Mouse (Mus musculus): ENCODE results near the gene Psmg4. TPM values are rescaled to one million over a fixed set of nuclear protein-coding genes. Genes with fewer than 3 reads are reported as not detected.

Gene Psmg4
- polyA plus RNA-seq, 1 experiment from 2014 or later, result 62.9 TPM

DNA sequence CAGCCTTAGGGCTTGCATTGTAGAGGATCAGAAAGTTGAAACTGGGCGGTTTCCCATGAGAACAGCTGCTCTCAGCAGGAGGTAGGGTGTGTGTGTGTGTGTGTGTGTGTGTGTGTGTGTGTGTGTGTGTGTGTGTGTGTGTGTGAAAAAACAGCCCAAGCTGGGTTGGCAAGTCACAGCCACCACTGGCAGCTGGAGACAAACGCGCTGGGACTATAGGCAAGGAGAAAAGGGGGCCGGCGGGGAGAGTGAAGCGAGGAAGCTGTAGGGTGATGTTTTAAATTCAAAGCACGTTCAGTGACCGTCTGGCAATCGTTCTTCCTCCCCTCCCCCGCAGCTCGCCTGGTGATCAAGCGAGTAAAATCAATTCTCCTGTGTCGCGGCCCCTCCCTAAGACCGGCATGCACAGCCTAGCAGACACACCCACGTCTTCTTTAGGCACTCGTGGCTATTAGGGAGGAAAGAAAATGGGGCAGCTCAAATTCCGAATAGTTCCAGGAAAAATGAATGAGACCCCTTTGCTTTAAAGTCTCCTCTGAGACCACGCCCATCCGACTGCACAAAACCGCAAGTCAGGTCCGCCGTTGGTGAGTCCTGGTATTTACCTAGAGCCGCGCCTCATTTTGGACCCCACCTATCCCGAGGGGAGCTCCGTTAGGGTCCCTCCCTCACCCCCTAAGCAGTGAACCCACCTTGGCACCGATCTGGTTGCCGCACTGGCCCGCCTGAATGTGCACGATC, 33.1 kb upstream of the Psmg4 start:
- H3K4me3 ChIP-seq (replicated peaks; ENCODE audit: low read length), result peak overlapping the region; percentile 72
- H3K27me3 ChIP-seq (ENCODE audit: control insufficient read depth, insufficient read depth, low read length), result no peaks in the 10 kb centered on the region; the same call in 1 of the 2 replicates
- no peaks in the 10 kb centered on the region for H3K36me3 ChIP-seq (ENCODE audit: control insufficient read depth, insufficient read depth, low read length)
- peaks cover 27% of the 10 kb centered on the region for H3K4me1 ChIP-seq (ENCODE audit: control insufficient read depth, insufficient read depth, low read length)
- peak overlapping the region; percentile 72 for H3K27ac ChIP-seq (ENCODE audit: low read length)
- peak; percentile 32; the same call in 1 of the 2 replicates for ATAC-seq (ENCODE audit: insufficient read depth, low FRiP score)
- under 1% methylated on average over 31 of the region's 31 CpGs for WGBS
- H3K4me2 ChIP-seq (ENCODE audit: low read depth, low read length), result peak overlapping the region; percentile 91
- H3K9ac ChIP-seq (ENCODE audit: low read length), result peak overlapping the region; percentile 72
- H3K9me3 ChIP-seq (replicated peaks; ENCODE audit: control insufficient read depth, low read length), result no peaks in the 10 kb centered on the region

GRCm38 (mm10) chr13:34130226-34130731, 32.5 kb upstream of the Psmg4 start, which contains the start of gene Tubb2b:
Gene Tubb2b, minus strand, starts transcription at chr13:34130466.
- Histone ChIP-seq H3K36me3 (ENCODE audit: control insufficient read depth, insufficient read depth, low read length) (no peaks in the 10 kb centered on the region), H3K4me3 (replicated peaks; ENCODE audit: low read length) (peak within 1 kb of the TSS; percentile 72), H3K27me3 (ENCODE audit: control insufficient read depth, insufficient read depth, low read length) (no peaks in the 10 kb centered on the region; the same call in 1 of the 2 replicates), H3K27ac (ENCODE audit: low read length) (peak within 1 kb of the TSS; percentile 72), H3K4me1 (ENCODE audit: control insufficient read depth, insufficient read depth, low read length) (peaks cover 27% of the 10 kb centered on the region), H3K9me3 (replicated peaks; ENCODE audit: control insufficient read depth, low read length) (no peaks in the 10 kb centered on the region), H3K9ac (ENCODE audit: low read length) (peak within 1 kb of the TSS; percentile 72), H3K4me2 (ENCODE audit: low read depth, low read length) (peak within 1 kb of the TSS; percentile 91)
- ATAC-seq (ENCODE audit: insufficient read depth, low FRiP score), result peak; percentile 91
- WGBS, result 0% methylated on average over 26 of the region's 26 CpGs

- peaks cover 27% of the 10 kb centered on the region for H3K4me1 ChIP-seq (ENCODE audit: control insufficient read depth, insufficient read depth, low read length)
- H3K9me3 ChIP-seq (replicated peaks; ENCODE audit: control insufficient read depth, low read length), result no peaks in the 10 kb centered on the region
- peak overlapping the region; percentile 72 for H3K9ac ChIP-seq (ENCODE audit: low read length)
- no peaks in the 10 kb centered on the region for H3K36me3 ChIP-seq (ENCODE audit: control insufficient read depth, insufficient read depth, low read length)
- H3K27me3 ChIP-seq (ENCODE audit: control insufficient read depth, insufficient read depth, low read length), result no peaks in the 10 kb centered on the region; the same call in 1 of the 2 replicates
- peak overlapping the region; percentile 72 for H3K4me3 ChIP-seq (replicated peaks; ENCODE audit: low read length)
- peak; percentile 42; the same call in 1 of the 2 replicates for ATAC-seq (ENCODE audit: insufficient read depth, low FRiP score)
- peak overlapping the region; percentile 91 for H3K4me2 ChIP-seq (ENCODE audit: low read depth, low read length)
- WGBS, result under 1% methylated on average over 24 of the region's 24 CpGs
- peak overlapping the region; percentile 64 for H3K27ac ChIP-seq (ENCODE audit: low read length)
These were observed 31.6 kb upstream of the Psmg4 start for GRCm38 (mm10) chr13:34131011-34131707.

DNA sequence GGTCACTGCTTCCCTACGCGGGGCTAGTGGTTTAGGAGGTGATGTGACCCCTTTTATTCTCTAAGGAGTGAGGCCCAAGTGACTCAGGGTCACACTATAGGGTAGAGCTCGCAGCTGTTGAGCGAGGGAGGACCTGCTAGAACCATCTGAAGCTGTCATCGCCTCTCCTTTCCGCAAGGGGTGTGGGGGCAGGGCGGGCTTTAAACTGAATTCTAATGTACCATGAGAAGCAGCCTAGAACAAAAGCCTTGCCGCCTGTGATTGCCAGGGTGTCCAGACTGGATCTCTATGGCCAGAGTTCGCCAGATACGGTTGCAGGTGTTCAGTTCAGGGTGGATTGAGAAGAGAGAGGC, 31.1 kb upstream of the Psmg4 start:
- peaks cover 27% of the 10 kb centered on the region for H3K4me1 ChIP-seq (ENCODE audit: control insufficient read depth, insufficient read depth, low read length)
- H3K27me3 ChIP-seq (ENCODE audit: control insufficient read depth, insufficient read depth, low read length), result no peaks in the 10 kb centered on the region; the same call in 1 of the 2 replicates
- ATAC-seq (ENCODE audit: insufficient read depth, low FRiP score), result no peak
- H3K4me2 ChIP-seq (ENCODE audit: low read depth, low read length), result peak overlapping the region; percentile 91
- H3K36me3 ChIP-seq (ENCODE audit: control insufficient read depth, insufficient read depth, low read length), result no peaks in the 10 kb centered on the region
- peak overlapping the region; percentile 64 for H3K27ac ChIP-seq (ENCODE audit: low read length)
- H3K9ac ChIP-seq (ENCODE audit: low read length), result peak overlapping the region; percentile 72
- no peaks in the 10 kb centered on the region for H3K9me3 ChIP-seq (replicated peaks; ENCODE audit: control insufficient read depth, low read length)
- H3K4me3 ChIP-seq (replicated peaks; ENCODE audit: low read length), result peak overlapping the region; percentile 72
- WGBS, result 10% methylated on average over 10 of the region's 10 CpGs

DNA sequence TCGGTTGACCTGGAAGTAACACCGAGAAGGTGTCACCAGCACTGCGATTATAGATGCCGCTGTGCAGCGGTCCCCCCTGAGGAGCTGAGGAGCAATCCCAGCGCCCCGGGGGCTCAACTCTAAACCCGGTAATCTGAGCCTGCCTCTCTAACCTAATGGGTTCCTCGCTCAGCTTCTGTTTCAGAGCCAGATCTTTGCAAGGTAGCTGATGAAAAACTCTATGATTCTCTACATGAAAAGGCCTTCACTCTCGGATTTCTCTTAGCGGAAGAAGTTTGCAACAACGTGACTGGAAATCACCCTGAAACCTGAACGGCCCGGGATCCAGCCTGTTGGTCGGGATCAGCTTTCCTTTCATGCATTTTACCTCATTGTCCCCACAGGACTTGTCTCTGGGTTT, 30.5 kb upstream of the Psmg4 start:
- Histone ChIP-seq H3K4me2 (ENCODE audit: low read depth, low read length) (peak overlapping the region; percentile 91), H3K36me3 (ENCODE audit: control insufficient read depth, insufficient read depth, low read length) (no peaks in the 10 kb centered on the region), H3K9me3 (replicated peaks; ENCODE audit: control insufficient read depth, low read length) (no peaks in the 10 kb centered on the region), H3K4me1 (ENCODE audit: control insufficient read depth, insufficient read depth, low read length) (peaks cover 27% of the 10 kb centered on the region), H3K27ac (ENCODE audit: low read length) (peak overlapping the region; percentile 64; the same call in 1 of the 2 replicates), H3K4me3 (replicated peaks; ENCODE audit: low read length) (peak overlapping the region; percentile 13; the same call in 1 of the 2 replicates), H3K9ac (ENCODE audit: low read length) (no peak overlapping the region), H3K27me3 (ENCODE audit: control insufficient read depth, insufficient read depth, low read length) (no peaks in the 10 kb centered on the region; the same call in 1 of the 2 replicates)
- WGBS, result 14% methylated on average over 15 of the region's 15 CpGs
- no peak for ATAC-seq (ENCODE audit: insufficient read depth, low FRiP score)

- Histone ChIP-seq H3K4me2 (ENCODE audit: low read depth, low read length) (peak overlapping the region; percentile 91; the same call in 1 of the 2 replicates), H3K4me1 (ENCODE audit: control insufficient read depth, insufficient read depth, low read length) (peaks cover 27% of the 10 kb centered on the region), H3K27me3 (ENCODE audit: control insufficient read depth, insufficient read depth, low read length) (no peaks in the 10 kb centered on the region; the same call in 1 of the 2 replicates), H3K9me3 (replicated peaks; ENCODE audit: control insufficient read depth, low read length) (no peaks in the 10 kb centered on the region), H3K4me3 (replicated peaks; ENCODE audit: low read length) (no peak overlapping the region), H3K36me3 (ENCODE audit: control insufficient read depth, insufficient read depth, low read length) (no peaks in the 10 kb centered on the region), H3K27ac (ENCODE audit: low read length) (no peak overlapping the region), H3K9ac (ENCODE audit: low read length) (no peak overlapping the region)
- no peak for ATAC-seq (ENCODE audit: insufficient read depth, low FRiP score)
- WGBS, result 42% methylated on average over 6 of the region's 6 CpGs
These were observed 29.9 kb upstream of the Psmg4 start for GRCm38 (mm10) chr13:34132875-34133274.

DNA sequence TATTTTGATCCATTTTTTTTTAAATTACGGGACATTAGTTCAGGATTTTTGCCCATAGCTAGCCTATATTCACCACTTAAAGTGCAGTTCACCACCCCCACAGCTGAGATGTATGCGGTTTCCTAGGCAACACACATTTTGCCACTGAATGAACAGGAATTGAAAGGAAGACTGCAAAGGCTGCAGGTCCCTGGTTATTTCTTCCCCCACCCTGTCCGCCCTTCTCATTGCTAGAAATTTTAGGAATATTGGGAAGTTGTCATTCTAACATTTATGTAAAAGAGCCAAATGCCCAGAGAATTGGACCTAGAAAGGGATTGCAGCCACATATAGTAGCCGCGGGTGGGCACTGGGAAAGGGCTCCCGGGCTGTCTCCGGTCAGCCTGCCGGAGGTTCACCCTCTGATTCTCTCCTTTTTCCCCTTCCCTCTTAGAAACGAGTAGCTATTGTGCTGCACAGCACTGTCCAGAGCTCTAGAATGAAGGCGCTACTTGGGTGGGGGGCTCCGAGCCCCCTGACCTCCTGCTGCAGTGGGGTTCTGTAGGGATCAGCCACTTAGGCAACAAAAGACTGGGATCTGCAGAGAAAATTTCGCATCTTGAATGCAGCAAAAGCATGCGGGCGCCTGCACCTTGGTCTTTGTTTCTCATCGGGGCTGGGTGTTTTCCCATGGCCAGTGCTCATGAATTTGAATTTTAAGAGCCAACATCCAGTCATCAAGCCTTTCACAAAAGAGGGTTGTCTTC, 29.3 kb upstream of the Psmg4 start:
- Histone ChIP-seq H3K36me3 (ENCODE audit: control insufficient read depth, insufficient read depth, low read length) (no peaks in the 10 kb centered on the region), H3K9me3 (replicated peaks; ENCODE audit: control insufficient read depth, low read length) (no peaks in the 10 kb centered on the region), H3K27ac (ENCODE audit: low read length) (no peak overlapping the region), H3K4me2 (ENCODE audit: low read depth, low read length) (no peak overlapping the region), H3K4me3 (replicated peaks; ENCODE audit: low read length) (no peak overlapping the region), H3K27me3 (ENCODE audit: control insufficient read depth, insufficient read depth, low read length) (no peaks in the 10 kb centered on the region; the same call in 1 of the 2 replicates), H3K4me1 (ENCODE audit: control insufficient read depth, insufficient read depth, low read length) (peaks cover 27% of the 10 kb centered on the region), H3K9ac (ENCODE audit: low read length) (no peak overlapping the region)
- ATAC-seq (ENCODE audit: insufficient read depth, low FRiP score), result no peak
- 22% methylated on average over 15 of the region's 15 CpGs for WGBS

DNA sequence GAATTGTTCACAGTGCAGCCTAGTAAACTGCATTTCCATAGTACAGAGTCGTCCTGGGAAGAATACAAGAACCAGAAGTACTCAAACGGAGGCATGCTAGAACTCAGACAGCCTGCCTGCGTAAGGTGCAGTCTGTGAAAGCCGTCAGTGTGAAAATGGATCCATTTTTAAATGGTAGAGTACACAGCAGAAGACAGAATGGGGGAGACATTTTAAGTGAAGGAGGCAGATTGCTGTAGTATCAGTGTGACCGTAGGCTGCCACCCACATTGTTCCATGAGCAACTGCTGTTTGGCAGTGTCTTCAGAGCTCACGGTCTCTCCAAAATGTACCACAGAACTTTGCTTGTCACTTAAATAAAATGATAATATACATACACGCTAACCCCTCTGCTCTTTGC, 28.5 kb upstream of the Psmg4 start:
- Histone ChIP-seq H3K36me3 (ENCODE audit: control insufficient read depth, insufficient read depth, low read length) (no peaks in the 10 kb centered on the region), H3K4me2 (ENCODE audit: low read depth, low read length) (no peak overlapping the region), H3K27me3 (ENCODE audit: control insufficient read depth, insufficient read depth, low read length) (no peaks in the 10 kb centered on the region; the same call in 1 of the 2 replicates), H3K9ac (ENCODE audit: low read length) (no peak overlapping the region), H3K4me1 (ENCODE audit: control insufficient read depth, insufficient read depth, low read length) (peaks cover 21% of the 10 kb centered on the region), H3K4me3 (replicated peaks; ENCODE audit: low read length) (no peak overlapping the region), H3K27ac (ENCODE audit: low read length) (no peak overlapping the region), H3K9me3 (replicated peaks; ENCODE audit: control insufficient read depth, low read length) (no peaks in the 10 kb centered on the region)
- WGBS, result 78% methylated on average over 7 of the region's 7 CpGs
- no peak for ATAC-seq (ENCODE audit: insufficient read depth, low FRiP score)
